Mouse (Mus musculus): ENCODE data around the gene Rpl3. TPM values are rescaled to one million over a fixed set of nuclear protein-coding genes. Genes with fewer than 3 reads are reported as not detected.

Rpl3 gene
- total RNA-seq, 2 experiments from 2014 or later = 602 to 611 TPM

DNA sequence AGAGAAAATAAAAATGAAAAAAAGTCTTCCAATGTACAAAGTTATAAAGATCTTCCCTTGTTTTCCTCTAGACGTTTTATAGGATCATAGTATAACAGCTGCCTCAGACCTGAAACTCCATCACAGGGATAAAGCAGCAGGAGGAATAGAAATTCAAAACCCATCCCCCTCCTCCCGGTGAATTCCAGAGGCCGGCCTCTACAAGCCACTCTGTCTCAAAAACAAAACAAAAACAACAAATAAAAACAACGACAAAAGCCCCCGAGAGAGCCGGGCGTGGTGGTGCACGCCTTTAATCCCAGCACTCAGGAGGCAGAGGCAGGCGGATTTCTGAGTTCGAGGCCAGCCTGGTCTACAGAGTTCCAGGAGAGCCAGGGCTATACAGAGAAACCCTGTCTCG is 1.5 kb downstream of the Rpl3 start:
- no peak for DNase-seq

- DNase-seq = peak; percentile 89 to 90
Observed at GRCm38 (mm10) chr15:80088637-80089036, 3.0 kb downstream of the Rpl3 start.

GRCm38 (mm10) chr15:80087406-80088012 is 4.2 kb downstream of the Rpl3 start:
- DNase-seq = no peak

GRCm38 (mm10) chr15:80083740-80084139 is 7.9 kb downstream of the Rpl3 start:
- no peak for DNase-seq

GRCm38 (mm10) chr15:80083276-80083731 is 8.4 kb downstream of the Rpl3 start:
- DNase-seq = peak; percentile 95 to 96

DNA sequence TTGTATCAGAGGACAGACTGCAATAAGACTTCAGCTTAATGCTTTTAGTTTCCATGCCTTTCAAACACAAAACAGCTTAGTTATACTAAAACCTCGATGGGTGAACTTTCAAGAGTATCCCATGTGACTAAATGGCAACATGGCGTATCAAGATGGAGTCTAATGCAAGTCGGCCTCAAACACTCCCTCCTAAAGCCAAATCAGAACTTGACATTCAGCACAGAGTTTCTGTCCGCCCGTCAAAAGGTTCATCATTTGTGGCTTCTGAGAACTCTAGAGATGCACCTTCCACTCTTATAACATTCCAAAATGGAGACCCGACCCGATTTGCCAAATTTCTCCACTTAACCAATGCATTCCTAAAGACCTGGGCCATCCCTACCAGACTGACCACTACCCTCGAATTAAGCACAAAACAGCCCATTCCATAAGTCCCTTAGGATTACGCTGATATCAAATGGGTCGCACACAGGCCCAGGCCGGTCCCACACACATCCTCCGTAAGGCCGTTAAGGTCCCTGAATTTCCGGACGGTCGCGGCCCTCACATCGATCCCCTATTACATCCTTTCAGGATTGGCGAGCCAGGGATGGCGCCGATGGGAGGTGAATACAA is 8.9 kb downstream of the Rpl3 start:
- DNase-seq = no peak

- DNase-seq = peak; percentile 84 to 86
Observed at GRCm38 (mm10) chr15:80081801-80082546, 9.7 kb downstream of the Rpl3 start.

GRCm38 (mm10) chr15:80080711-80081615 is 10.7 kb downstream of the Rpl3 start:
- DNase-seq = no peak

GRCm38 (mm10) chr15:80079954-80080353 is 11.7 kb downstream of the Rpl3 start:
- no peak for DNase-seq

GRCm38 (mm10) chr15:80079129-80079668 is 12.5 kb downstream of the Rpl3 start:
- DNase-seq = no peak

DNA sequence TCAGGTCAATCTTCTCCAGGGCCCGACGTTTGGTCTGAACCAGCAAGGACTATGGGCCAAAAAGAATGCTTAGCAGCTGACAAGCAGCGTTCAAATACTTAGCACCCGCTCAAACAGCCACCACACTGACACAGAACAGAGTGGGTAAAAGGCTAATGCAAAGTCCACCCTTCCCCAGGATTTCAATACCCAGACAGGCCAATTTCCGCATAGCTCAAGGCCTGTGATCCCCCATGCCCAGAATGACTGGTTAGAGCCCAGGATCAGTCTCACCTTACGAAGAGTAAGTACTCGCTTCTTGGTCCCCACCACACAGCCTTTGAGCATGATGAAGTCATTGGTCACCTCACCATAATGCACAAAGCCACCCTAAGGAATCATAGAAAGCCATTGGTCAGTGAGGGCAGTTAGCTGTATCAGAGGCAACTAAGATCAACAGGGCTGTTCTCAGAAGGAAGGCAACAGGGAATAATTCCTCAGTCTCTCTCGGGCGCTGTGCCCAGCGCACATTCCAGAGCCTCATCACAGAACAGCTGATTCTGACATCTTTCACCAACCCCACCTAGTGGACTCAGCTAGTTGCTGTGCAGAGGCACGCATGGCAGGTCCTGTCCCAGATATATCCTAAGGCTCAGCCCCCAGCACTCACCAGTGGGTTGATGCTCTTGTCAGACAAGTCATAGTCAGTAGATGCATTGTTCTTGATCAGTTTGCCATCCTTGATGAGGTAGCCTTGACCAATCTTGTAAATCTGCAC is 13.4 kb downstream of the Rpl3 start:
- DNase-seq = no peak

DNA sequence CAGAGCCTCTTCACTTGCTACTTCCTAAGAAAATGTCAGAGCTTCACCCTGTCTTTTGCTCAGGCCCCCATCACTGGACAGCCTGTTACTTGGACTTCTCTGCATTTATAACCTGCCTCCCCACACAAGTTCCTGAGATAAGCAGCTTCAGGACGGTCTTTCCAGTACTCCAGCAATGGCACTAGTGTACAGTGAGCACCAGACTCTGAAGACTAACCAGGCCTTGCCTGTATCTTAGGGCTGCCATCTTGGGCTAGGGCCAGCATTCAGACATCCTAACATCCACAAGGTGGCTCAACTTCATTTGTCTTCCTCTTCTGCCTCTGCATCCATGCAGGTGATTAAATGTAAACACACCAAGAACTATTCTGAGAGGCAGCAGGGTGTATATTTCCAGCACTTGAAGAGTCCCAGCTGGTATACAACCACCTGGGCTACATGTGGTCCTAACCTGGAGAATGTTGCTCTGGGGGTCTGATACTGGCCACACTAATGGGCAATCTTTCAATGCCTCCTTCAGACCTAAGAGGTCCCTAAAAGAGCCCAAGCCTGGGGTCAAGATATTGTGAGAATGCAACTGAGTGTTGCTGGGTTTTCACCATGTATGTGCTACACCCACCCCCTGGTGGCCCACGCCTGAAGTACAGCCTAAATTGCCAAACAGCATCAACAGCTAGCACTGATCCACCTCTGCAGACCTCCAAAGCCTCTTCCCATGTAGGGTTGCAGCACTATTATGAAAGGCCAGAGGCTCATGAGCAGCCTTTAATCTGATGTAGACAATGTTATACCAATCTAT is 15.1 kb downstream of the Rpl3 start:
- DNase-seq = peak; percentile 68 to 83

GRCm38 (mm10) chr15:80075733-80076337 is 15.8 kb downstream of the Rpl3 start:
- DNase-seq = no peak

- DNase-seq = no peak
Observed at GRCm38 (mm10) chr15:80075374-80075694, 16.3 kb downstream of the Rpl3 start.

GRCm38 (mm10) chr15:80074663-80075373 is 16.9 kb downstream of the Rpl3 start:
- no peak for DNase-seq

- no peak for DNase-seq
Observed at GRCm38 (mm10) chr15:80073256-80073621, 18.4 kb downstream of the Rpl3 start.

DNA sequence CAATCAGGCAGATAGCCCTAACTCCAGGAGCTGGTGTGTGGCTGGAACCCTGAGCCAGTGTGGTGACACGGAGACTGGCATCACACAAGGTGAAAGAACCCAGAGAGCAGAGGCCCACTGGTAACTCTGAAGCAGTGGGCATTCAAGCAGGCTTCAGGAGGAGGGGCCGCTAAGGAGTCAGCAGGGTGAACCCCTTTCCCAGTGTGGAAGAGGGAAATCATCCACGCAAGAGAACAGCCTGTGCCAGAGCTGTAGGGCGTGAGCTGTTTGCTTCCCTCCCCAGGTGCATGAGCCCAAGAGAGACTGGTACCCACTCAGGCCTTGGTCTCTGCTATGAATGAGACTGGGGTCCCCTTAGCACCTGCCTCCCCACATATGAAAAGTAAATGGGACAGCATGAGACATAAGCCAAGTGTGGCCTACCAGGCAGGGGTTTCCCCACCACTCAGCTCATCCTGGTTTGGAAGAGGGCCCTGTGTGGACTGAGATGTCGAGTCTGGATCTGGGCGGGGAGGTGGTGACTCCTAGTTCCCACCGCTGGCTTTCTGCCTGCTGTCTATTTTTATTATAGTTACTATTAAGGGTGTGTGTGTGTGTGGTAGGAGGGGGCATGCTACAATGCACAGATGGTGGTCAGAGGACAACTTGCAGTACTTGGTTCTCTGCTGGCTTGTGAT is 19.0 kb downstream of the Rpl3 start:
- no peak for DNase-seq

GRCm38 (mm10) chr15:80071951-80072437 is 19.7 kb downstream of the Rpl3 start:
- peak in 1 of 2 experiments; percentile 58 for DNase-seq

Measured in adrenal gland, postnatal 36 days (tissue).